Mouse (Mus musculus) T-helper 17 cell (primary cell): ENCODE measurements around the gene Gm5678.

Source experiments
- in situ Hi-C, 2 experiments: fragments of 300-600 bp; cut with MboI, MseI; formaldehyde crosslinking; loops; 1 replicate in 1 of 2; 2 replicates in 1 of 2; pipeline ENCODE4 v1.15.1; 2025; ENCODE audit warnings: high pct_unique_total_duplicates in 2 of 2

Gene Gm5678

DNA sequence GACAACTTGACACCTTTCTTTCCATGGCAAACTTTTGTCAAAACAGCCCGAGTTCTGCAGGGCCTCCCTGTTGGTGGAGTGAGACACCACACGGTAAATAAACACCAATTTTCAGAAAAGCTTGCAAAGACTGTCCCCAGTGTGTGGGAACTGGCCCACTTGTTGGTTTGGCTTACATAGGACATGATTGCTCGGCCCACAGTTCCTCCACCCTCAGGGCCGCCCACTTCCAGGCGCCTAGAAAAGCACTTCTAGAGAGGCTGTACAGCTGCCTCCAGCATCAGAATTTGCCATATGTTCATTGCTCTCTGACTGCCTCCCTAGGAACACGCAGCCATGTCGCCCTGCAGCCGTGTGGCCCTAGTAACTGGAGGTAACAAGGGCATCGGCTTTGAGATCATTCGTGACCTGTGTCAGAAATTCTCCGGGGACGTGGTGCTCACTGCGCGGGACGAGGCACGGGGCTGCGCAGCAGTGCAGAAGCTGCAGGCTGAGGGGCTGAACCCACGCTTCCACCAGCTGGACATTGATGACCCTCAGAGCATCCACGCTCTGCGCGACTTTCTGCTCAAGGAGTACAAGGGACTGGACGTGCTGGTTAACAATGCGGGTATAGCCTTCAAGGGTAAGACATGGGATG, at the start of gene Gm5678:
Gm5678 (plus strand) TSS at position 337 of the 640 bp plus-strand sequence.
- in situ Hi-C loops, result loop anchor here in 1 of 2 experiments (5.0 kb wide), 1 partner anchor 44 kb away; no protein-coding TSS in a partner anchor

DNA sequence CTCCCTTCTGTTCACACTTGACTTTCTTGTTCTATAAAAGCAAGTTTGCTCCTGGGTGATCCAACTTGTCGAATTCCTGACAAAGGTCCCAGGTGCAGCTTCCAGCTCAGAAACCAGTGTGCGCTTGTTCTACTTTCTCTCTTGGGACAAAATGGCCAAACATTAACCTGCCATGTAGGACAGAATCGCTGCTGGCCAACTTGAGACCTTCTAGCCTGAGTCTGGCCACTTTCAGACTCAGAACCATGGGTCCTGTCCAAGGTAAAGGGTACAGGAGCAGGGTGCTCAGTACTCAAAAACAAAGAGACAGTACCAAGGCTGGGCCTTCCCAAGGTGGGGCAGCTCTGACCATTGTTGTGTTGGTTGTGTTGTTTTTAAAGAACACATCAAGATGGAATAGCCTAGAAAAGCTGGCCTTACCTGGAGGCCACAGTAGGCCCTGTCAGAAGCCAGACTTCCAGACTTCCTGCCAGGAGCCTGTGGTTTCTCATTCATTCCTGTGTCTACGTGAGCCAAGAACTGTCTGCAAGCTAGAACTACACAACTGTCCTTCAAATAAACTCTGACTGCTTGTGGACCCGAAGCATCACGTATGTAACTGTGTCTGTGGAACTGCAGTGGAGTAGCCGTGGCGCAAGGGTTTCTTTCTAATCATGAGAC, 49.4 kb upstream of the Gm5678 start:
- in situ Hi-C loops, result loop anchor here in 1 of 2 experiments (10.0 kb wide), 1 partner anchor 884 kb away; no protein-coding TSS in a partner anchor

DNA sequence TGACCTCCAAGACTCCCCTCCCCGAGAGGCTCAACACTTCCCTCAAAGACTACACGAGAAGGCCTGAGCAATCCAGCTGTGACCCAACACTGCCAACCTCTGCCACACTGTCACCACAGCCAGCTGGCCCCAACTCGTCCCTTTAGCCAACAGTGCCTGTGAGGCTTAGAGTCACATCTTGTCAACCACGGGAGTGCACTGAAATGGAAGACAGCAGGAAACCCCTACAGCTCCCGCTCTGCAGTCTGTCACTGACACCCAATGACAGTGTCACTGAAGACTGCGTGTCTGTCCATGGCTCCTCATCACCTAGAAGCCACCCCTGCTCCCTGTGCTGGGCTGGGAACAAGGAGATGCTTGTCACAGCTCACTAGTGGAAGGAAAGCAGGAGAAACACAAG, 46.8 kb upstream of the Gm5678 start:
- in situ Hi-C loops, result no loop called here

DNA sequence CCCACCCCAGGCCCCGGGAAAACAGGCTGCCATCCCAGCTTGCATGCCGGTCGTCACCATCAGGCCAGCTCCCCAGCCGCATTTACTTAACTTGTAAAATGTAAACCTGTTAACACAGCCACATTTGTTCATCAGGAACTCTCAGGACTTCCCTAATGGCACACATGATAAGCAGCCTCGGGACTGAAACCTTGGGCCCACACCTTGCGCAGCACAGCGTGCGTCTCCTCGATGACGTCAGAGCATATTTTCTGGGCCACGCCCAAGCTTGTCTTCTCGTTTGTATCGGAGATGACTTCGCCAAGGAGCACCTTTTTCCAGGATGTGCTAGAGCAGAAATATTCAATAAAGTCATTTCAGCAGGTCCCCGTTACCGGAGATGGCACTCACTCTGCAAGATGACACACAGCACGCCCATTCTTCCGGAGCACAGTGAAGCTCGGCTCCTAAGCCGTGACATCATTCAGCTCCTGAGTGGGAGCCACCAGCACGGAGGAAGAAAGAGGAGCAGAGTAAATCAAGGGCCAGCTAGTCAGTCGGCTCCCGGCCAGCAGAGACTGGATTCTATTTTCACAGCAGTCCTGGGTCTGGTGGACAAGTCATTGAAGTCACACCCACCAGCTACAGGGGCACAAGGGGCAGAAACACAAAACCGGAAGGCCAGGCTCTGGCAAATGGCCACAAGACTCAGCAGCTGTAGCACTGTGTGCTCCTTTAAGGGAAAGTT, 42.8 kb upstream of the Gm5678 start:
- in situ Hi-C loops, result no loop called here

DNA sequence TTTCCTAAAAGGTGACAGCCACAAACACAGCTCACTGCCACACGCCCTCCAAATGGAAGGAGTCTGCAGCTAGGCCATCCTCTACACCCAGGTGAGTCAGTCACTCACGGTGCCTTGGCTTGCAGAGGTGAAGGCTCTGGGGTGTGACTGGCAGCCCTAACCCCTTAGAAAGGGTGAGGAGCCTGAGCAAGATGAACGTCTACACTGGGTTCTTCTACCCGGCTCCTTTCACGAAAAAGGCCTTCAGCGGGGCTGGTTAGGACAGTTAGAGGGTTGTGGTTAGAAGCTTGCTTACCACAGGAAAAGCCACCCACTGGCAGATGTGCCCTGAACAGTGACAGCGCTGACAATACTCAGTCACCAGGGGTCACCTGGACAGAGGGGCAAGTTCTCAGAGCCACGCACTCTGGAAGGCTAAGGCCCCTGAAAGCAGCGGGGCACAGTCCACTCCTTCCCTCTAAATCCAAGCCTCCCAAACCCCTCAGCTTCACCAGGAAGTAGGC, 42.1 kb upstream of the Gm5678 start:
- in situ Hi-C loops, result no loop called here

DNA sequence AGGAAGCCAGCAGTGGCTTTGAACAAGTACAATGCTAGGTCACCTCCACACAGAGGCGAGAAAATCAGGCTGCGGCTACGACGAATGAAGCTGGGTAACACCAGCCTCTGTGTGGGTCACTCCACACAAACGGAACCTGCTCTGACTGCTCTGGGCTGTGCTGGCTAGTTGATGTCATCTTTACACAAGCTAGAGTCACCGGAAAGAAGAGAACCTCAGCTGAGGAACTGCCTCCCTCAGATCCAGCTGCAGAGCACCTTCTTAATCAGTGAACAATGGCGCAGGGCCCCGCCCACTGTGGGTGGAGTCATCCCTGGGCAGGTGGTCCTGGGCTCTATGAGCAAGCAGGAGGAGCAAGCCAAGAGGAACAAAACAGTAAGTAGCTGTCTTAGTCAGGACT, 41.5 kb upstream of the Gm5678 start:
- in situ Hi-C loops, result no loop called here

DNA sequence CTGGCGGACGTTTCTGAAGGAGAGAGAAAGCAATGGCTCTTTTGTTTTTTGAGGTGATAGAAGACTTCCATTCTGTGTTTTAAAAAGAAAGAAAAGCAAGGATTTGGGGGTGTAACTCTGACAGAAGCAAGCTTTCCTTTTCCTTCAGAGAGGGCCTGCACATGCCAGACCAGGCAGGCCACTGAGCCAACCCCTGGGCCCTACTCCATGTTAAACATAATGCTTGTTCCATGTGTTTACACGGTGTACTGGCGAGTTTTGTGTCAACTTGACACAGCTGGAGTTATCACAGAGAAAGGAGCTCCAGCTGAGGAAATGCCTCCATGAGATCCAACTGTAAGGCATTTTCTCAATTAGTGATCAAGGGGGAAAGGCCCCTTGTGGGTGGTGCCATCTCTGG, 39.6 kb upstream of the Gm5678 start:
- in situ Hi-C loops, result no loop called here

DNA sequence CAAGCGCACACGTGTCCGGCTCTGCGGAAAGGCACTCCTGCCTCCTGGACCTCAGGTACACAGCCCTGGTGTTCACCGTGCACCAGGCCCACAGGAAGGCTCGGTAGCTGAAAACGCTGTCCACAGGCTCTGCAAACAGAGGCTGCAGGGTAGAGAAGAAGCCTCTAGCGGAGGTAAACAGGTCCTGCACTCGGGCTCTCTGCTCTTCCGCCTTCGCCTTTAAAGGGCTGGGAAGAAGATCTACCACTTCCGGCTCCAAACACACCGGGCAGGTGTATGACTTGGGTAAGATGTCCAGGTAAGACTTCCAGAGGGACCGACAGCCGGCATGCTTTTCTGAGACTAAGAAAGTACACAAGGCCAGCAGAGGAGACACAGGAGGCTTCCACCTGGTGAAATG, 37.0 kb upstream of the Gm5678 start:
- in situ Hi-C loops, result no loop called here

DNA sequence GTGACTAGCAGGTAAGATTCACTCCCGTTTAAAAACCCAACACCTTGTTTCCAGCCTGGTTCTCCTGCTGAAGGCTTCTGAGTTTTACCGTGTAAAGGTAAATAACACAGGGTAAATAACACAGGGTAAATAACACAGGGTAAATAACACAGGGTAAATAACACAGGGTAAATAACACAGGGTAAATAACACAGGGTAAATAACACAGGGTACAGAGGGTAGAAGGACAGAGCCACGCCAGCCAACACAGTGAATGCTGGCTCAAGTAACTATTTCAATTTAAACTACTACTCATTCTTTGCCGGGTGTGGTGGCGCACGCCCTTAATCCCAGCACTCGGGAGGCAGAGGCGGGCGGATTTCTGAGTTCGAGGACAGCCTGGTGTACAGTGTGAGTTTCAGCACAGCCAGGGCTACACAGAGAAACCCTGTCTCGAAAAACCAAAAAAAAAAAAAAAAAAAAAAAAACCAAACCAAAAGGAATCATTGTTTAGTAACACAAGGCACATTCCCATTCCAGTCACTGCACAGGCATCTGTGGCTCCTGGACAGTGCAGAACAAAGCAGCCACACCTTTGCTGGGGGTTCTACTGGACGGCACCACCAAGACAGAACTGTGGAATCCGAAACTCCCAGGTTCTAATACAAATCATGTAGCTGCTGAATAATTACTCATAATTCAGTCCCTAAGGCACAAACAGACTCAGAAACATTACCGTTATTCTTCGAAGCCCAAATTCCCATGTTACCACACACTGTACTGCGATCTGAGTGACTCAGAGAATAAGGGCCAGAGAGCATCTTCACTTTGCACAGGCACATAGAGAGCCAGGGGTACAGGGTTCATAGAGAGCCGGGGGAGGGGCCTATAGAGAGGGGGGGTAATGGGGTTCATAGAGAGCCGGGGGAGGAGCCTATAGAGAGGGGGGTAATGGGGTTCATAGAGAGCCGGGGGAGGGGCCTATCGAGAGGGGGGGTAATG, 36.2 kb upstream of the Gm5678 start:
- in situ Hi-C loops, result no loop called here

DNA sequence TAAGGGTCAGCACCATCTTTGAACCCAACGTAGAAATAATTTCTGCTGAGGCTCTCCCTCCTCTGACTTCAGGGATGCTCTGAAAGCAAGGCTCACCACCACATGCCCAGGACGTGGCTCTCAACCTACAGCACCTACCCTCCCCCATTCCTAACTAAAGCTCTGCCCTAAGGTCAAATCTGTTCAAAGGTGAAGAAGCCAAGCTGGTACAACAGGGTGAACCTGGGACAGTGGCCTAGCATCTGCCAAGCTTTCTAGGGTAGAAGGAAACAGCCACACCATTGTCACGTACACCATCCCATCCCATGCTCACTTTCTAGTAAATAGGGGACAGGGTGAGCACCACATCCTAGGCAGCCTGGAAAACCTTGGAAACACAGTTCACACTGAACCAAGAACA, 35.2 kb upstream of the Gm5678 start:
- in situ Hi-C loops, result no loop called here

DNA sequence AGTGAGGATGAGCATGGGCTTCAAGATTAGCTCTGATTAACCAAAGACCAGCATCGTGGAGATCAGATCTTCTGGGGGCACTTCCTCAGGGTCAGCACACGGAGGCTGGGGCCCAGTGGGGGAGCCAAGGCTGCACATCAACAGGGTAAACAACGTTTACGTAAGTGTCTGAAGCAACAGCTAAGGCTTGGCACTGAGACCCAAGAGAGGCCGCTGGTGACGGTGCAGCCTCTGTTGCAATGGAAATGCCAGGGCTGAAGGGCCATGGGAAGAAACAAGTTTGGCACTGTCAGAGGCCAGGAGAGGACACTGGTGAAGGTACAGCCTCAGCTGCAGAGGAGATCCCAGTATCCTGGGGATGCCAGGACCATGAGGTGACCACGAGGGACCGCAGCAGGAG, 34.5 kb upstream of the Gm5678 start:
- in situ Hi-C loops, result no loop called here

DNA sequence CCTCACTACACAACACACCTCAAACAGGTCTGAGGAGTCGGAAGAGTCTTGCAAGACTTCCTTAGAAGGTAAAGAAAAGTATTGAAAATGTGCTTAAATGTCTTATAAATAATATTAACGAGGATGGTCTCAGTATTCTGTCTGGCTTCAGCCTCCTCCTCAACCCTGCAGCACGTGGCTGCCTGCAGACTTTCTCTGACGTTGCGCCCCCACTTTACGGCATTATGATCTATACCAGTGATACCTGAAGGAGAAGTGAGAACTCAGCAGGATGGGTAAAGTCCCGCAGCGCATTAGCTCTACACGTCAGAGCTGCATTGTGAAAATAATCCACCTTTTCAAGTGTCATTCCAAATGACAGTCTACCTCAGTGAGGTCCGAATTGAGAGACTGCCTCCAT, 33.4 kb upstream of the Gm5678 start:
- in situ Hi-C loops, result no loop called here

DNA sequence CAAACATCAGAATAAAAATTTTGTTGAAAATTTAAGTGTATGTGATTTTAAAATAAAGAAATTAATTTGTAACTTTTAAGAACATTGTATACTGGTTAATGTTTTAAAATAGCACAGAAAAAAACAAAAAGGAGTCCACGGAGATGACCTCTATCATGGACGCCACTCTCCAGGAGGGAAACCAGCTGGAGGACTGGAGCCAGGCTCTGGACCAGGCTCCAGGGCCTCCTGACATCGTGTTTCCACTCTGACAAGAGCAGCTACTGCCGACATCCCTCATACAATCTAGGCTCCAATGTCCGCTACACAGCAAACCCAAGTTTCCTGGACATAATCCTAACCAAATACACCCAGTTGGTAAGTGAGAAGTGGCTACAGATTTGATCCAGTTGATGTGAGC, 32.1 kb upstream of the Gm5678 start:
- in situ Hi-C loops, result no loop called here

DNA sequence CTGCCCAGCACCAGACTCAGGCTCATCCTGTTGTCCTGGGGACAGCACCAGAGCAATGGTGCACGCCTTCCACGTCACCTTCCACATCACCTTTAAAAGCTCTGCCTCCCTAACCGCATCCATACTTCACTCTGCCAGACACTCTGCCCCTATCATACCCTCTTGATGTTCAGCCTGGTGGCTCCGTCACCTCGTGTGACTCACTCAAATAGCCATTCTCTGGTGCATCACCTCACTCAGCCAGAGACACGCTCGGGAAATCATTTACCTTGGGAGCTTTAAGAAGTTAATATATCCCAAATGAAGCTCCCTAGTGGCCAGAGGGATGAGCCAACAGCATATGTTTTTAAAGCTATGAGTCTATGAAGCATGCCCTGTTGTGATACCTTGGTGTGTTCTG, 31.1 kb upstream of the Gm5678 start:
- in situ Hi-C loops, result no loop called here

DNA sequence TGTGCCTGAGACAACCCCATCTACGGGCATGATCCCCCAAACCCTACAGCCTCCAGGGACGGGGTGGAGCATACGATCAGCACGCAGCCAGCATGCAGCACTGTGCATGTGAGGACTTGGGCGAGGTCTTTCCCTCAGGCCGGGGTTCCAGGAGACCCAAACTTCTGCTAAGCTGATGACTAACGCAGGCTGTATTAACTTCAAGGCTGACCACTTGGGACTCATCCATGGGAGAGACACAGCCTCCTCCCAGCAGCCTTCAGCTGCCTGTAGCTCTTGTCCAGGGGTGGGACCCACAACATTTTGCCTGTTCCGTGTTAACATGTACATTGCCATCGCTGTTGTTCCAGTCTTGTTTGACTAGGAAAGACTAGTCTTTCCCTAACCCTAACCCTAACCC, 30.3 kb upstream of the Gm5678 start:
- in situ Hi-C loops, result no loop called here

DNA sequence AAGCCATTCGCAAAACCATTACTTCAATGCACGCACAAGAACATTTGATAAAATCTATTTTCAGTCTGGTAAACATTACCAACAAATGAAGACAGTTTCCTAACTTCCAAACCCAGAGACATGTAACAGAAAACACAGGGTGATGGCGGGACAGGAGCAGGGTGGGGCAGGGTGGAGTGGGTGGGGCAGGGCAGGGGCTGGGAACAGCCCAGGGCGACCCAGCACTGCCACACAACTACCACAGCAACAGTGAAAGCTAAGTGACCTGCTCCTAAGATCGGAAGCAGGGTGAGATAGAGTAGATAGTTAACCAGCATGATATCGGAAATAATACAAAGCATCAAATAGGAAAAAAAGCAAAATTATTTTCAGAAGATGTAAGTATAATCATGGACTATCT, 28.4 kb upstream of the Gm5678 start:
- in situ Hi-C loops, result no loop called here

DNA sequence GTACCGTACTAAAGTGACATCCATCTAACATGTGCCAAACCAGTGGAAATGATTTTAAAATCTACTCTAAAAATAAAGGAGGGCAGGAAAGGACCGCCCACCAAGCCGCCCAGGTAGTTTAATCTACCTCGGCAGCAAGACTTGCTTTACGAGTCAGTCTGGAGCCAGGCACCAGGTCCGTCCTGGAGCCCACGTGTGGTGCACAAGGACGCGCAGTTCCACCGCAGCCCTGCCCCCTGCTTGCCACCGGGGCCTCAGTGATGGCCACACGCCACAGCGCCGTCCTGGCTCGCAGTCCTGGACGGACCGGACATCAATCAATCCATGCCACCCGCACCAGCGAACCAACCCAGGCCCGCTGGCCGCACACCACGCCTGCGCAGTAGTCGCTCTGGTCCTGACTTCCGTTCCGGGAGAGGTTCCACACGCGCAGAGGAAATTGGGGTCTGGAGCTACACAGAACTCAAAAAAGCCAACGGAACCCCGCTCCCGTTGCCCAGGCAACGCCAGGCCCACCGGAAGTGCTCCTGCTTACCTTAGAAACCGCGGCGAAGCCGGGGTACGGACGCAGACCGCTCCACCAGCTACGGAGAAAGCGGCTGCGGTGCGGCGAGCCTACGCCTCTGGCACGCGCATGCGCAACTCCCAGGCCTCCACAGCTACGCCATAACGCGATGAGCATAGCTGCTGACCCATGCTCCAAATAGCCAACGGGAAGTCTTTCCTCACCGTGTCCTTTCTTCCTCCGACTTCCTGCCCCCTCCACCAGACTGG, 24.3 kb upstream of the Gm5678 start, which contains the start of gene Setd4:
Setd4 (minus strand) TSS at position 625 of the 774 bp plus-strand sequence.
- in situ Hi-C loops, result no loop called here

DNA sequence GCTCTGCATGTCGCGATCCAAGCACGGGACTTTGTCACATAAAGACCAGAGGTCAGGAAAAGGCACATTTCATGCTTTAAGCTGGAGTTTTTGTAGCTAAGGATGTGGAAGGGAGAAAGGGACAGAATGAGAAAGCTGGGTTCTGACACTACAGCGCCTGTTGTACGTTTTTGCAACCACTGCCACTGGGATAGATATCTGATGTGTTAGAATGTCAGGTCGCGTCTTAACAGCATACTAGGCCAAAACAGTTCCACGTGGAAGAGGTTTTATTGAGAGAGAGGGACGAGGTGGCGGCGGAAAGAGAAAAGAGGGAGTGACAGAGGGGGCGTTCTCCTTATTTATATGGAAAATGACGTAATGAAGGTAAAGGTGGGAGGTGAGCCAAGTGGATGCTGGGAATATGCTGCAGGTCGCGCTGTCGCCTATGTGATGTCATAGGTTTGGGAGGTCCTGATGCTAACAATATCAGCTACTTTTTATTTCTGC, 23.4 kb upstream of the Gm5678 start:
- in situ Hi-C loops, result no loop called here

DNA sequence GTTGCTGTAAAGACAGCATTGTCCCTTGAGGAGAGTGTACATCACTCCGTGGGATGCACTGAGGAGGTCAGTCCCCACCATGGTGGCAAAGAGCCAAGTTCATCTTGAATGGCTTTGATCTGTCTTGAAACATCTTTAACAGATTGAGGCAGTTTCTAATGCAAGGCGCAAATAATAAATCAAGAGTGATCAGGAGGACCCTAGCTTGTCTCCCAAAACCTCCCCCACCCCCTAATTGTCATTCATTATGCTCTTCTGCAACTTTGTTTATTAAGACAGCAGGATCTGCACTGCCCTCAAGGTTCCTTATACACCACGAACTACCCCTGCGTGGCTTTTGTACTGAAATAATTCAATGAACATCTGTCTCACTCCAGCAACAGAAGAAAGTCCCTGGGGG, 22.3 kb upstream of the Gm5678 start, which contains the start of gene Cbr1:
Cbr1 (plus strand) TSS at position 301 of the 400 bp plus-strand sequence.
- in situ Hi-C loops, result no loop called here

DNA sequence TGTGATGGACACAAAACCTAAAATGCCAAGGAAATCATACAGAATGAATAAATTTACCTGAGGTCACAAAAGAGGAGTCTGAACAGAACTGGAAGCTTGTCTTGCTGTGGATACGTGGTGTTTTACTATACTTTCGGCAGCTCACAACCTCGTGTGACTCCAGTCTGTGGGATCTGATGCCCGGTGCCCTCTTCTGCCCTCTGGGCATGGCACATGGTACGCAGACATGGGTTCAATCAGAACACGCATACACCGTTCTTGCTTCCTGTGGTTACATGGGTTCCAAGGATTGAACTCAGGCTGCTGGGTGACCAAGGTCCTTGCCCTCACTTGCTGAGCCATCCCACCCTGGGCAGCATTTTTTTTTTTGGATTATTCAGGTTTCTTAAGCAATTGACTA, 21.8 kb upstream of the Gm5678 start:
- in situ Hi-C loops, result no loop called here
